ENCODE assay signal across 15 mouse cellular contexts in the genomic region with DNA sequence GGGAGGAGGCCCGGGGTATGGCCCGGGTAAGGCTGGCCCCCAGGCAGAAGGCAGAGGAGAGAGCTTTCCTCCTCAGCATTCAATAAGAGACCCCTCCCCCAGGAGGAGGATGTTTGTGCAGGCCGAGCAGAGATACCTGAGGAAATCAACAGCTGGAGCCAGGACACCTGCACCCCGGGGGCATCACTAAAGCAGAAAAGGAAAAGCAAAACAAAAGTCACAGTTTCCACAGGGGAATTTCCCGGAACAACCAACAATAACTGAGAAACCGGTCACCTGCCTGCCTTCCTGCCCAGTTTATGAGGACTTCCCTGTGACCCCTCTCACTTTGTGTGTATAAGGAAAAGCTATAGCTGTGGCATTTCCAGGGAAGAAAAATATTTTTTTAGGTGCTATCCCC.
"Had no signal": no experiment of that assay in that cellular context is flagged by ENCODE, and none has a peak within 500 bp of the region (broad histone marks: within the 10 kb centered on the region; RNA-seq: fewer than 3 reads in every experiment).

No protein-coding gene starts in this region.

- H3K36me3 ChIP-seq: midbrain, embryonic 10.5 days; midbrain, embryonic 12.5 days; neural tube, embryonic 12.5 days had no signal

- DNase-seq: lung, adult 18-20 months; lung, embryonic 14.5 days; lung, postnatal 10 days; lung, postnatal 4 days; midbrain, embryonic 14.5 days; right cerebral cortex, postnatal 25 days; right cerebral cortex, postnatal 4 days; spleen, adult 18-20 months; thymus, adult 18-20 months; thymus, postnatal 14 days; thymus, postnatal 36 days had no signal

- H3K27ac ChIP-seq: midbrain, embryonic 10.5 days; midbrain, embryonic 12.5 days; neural tube, embryonic 12.5 days had no signal

- H3K27me3 ChIP-seq: midbrain, embryonic 12.5 days; neural tube, embryonic 12.5 days had no signal

- H3K9ac ChIP-seq: lung, embryonic 14.5 days; midbrain, embryonic 12.5 days; neural tube, embryonic 12.5 days had no signal

- H3K4me2 ChIP-seq: lung, embryonic 14.5 days; midbrain, embryonic 12.5 days; neural tube, embryonic 12.5 days had no signal

- H3K9me3 ChIP-seq: midbrain, embryonic 10.5 days; midbrain, embryonic 12.5 days; neural tube, embryonic 12.5 days had no signal

- H3K4me3 ChIP-seq: midbrain, embryonic 10.5 days; midbrain, embryonic 12.5 days; myocyte; neural tube, embryonic 12.5 days had no signal

- H3K4me1 ChIP-seq: midbrain, embryonic 10.5 days; midbrain, embryonic 12.5 days; neural tube, embryonic 12.5 days had no signal
